Mouse (Mus musculus) cortical plate, adult 2 months (tissue): ENCODE results near the gene Fancg.

Source experiments
- CTCF ChIP-seq: fragments of 200-500 bp; IDR thresholded peaks from 2 replicates; pipeline ENCODE4 v1.5.1; 2011; ENCODE audit warnings: mild to moderate bottlenecking, control low read depth, low read length; ENCODE audit not compliant: insufficient read depth; ENCODE audit errors: extremely low read depth
- POLR2A ChIP-seq: fragments of 200-500 bp; IDR thresholded peaks from 2 replicates; pipeline ENCODE4 v1.6.1; 2011; ENCODE audit warnings: mild to moderate bottlenecking, low read length, control low read depth; ENCODE audit not compliant: insufficient read depth; ENCODE audit errors: extremely low read depth

DNA sequence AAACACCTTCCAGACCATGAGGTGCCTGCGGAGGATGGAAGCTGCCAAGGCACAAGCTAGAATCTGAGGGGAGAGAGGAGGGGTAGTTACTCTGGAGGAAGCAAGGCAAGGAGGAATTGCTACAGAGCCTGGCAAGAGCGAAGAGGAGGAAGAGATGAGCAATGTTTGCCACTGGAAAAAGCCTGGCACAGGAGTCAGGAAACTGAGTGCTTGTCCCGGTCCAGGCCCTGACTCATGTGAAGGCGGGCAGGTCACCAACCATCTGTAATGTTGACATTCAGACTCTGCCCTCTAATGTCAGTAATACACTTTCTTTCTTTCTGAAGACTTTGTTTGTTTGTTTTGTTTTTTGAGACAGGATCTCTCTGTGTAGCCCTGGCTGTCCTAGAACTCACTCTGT lies 7.8 kb upstream of the Fancg start:
- TF ChIP-seq CTCF (no peak), POLR2A (no peak)
